Mouse (Mus musculus): ENCODE data around the gene Klc2.

DNA sequence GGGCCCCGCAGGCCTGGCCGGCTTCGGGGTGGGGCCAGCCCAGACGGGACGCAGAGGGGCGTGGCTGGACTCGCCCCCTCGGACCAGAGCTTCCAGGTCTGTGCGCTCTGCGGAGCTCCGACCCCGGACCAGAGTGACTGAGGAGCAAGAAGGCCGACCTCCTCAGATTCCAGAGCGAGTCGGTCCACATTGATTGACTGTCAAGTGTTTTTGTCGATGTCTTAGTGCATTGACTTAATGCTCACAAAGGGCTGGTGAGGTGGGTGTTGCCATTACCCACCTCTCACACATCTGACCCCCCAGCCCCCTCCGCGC, at the start of gene Klc2:
- no peak; the same call in 1 of the 2 replicates for TF ChIP-seq POLR2A (IDR thresholded peaks at IDR 0.05; ENCODE audit: extremely low read depth, insufficient read depth, low read length)
- TF ChIP-seq CTCF (IDR thresholded peaks at IDR 0.05; ENCODE audit: extremely low read depth, insufficient read depth, low read length), result no peak

Measured in cortical plate, adult 2 months (tissue).